Mouse (Mus musculus) fat pad, adult 2 months (tissue): Measurements from ENCODE around the gene Rora.

Experiments
- DNase-seq: peaks from one replicate; pipeline ENCODE4 v3.0.0-alpha.2; 2011; ENCODE audit warnings: low read depth, low spot score; ENCODE audit errors: extremely low read depth

Gene Rora

DNA sequence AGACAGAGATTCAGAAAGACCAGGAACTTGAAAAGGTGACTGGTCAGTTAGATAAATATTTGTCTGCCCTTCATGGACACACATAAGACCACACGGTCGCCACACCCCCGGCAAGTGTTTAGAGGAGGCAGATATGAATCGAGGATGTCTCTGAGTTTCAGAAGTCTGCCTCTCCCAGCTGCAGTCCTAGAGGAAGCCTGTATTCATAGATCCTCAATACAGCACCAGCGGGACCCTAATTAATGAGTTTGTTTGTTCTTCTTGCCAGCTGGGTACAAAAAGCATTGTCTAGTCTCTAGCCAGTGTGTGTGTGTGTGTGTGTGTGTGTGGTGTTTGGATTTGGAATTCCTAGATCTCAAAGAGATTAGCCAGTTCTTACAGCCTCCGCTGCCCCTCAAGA lies 228.3 kb downstream of the Rora start:
- DNase-seq = no peak

DNA sequence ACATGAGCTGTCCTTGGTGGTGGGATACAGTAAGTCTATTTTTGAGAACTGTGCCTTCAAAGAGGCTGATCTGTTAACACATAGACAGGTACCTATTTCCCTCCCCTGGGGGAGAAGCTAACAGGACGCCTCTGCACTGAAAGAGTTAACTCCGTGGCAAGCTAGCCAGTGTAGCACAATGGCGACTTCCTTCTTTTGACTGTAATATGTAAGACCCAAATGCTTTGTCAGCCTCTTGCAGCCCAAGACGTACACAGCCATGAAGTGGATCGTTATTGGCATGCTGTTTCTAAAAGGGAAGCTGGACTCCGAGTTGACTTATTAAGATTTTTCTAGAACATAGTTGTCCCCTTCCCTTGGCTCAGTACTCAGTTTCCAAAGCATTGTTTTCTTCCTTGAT lies 229.4 kb downstream of the Rora start:
- DNase-seq = no peak

DNA sequence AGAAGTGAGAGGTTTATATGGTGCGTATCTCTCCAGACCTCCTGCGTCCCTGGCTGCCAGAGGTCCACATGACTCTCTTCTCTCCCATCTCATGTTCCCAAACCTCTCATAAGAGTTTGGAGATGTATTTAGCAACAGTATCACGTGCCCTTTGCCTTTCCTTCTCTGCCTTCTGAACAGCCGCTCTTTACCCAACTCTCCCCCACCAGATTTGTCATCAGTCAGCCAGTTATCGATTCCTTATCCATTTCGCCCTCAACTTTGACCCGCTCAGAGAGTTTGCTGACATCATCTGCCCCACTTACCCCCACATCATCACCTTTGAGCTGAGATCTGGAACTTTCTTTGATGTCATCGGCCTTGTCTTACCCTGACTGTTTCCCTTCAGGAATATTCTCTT lies 230.1 kb downstream of the Rora start:
- DNase-seq = no peak

DNA sequence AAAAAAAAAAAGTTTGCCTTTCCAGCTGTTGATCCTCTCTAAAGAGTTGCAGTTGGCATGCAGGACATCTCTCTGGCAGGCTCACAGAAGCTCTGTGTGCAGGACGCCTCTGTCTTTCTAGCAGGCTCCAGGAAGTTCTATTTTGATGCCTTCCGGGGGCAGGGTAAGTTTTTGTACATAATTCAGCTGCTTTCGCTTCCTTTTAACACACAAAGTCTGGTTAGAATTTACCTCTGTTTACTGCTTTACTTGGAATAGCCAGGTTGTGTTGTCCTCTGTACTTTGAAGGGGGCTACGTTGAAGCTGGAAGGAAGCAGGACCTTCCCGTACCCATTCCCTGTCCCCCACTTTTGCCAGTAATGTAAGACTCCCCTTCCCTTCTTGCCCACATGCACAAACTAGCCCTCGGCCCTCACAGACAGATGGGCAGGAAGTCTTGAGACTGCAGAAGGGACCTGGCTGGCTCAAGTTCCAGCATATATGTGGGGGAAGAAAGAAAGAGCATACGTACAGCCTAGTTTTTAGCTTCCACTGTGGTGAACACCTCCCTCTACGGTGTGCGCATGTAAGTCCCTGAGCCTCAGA lies 231.0 kb downstream of the Rora start:
- no peak for DNase-seq

DNA sequence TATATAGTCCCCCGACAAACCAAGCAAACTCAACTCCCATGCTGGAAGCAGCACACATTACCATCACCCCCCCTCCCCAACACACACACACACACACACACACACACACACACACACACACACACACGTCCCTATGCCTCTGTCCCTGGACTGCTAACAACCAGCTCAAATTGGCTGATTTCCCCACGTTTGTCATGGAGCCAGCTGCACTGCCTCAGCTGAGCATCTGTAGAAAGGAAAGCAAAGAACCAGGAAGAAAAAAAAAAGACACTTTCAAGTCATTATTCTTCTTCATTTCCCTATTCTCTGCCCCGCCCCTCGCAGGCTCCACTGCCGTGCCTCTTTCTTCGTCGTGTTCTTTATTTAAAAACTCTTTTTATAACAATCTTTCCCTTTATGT lies 235.1 kb downstream of the Rora start:
- no peak for DNase-seq

DNA sequence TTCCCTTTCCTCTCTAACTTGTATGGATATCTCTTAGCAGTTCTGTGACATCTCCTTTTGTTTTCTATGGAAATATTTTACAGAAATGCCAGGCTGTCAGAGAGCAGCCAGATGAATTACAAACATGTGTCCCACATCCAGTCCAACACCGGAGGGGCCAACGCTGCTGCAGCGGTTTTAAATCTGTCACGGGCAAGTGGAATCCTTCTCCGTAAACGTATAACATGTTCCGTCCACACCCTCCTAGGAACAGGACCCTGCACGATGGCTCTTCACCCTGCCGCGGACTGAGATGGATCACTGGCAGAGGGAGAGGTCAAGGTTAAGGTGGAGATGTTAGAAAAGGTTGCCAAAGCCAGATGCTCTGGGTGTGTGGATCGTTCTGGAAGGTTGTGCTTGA lies 237.8 kb downstream of the Rora start:
- DNase-seq = no peak

DNA sequence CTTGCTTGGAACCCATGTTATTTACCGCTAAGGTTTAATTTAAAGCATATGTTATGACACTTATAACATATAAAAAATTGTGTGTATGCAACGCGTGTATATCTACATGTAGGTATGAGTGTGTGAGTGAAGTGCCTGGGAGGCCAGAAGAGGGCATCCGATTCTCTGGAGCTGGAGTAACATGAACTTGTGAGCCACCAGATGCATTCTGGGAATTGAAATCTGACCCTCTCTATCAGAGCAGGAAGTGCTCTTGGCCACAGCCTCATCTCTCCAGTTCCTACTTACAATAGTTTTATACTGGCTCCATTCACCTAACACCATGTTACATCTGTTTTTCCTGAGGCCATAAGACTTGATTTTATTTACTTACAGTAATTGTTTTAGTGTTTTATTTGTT lies 238.8 kb downstream of the Rora start:
- no peak for DNase-seq

DNA sequence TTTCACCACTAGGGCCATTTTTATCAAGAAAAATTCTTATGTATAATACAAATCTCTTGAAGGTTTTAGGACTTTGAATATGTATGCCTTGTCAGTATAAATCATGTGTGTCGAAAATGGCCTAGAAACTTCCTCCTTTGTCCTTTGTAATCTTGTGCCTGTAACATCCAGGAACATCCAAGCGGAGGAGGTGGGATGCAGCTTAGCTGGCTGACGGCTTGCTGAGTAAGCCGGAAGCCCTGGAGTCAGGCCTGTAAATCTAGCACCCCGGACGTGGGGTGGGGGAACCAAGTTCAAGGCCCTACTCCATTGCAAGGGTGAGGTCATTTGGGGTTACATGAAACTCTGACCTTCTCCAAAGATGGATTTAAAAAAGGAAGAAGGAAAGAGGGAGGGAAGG lies 239.3 kb downstream of the Rora start:
- DNase-seq = no peak

DNA sequence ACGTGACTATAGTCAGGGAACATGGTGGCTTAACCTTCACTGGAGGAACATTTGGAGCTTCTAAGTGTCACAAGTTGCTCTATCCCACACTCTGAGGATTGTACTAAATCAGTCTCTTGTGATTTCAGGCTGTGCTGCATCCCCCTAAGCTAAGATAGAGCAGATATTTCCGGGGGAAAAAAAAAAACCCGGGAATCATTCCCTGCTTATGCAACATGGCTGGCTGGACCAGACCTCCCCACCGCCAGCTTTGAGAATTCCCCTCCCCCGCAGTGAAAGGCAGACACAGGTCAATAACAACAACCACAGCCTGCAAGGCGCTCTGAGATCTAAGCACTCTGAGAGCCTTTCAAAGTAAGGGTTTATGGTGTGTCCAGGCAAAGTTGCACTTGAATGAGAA lies 244.7 kb downstream of the Rora start:
- no peak for DNase-seq

DNA sequence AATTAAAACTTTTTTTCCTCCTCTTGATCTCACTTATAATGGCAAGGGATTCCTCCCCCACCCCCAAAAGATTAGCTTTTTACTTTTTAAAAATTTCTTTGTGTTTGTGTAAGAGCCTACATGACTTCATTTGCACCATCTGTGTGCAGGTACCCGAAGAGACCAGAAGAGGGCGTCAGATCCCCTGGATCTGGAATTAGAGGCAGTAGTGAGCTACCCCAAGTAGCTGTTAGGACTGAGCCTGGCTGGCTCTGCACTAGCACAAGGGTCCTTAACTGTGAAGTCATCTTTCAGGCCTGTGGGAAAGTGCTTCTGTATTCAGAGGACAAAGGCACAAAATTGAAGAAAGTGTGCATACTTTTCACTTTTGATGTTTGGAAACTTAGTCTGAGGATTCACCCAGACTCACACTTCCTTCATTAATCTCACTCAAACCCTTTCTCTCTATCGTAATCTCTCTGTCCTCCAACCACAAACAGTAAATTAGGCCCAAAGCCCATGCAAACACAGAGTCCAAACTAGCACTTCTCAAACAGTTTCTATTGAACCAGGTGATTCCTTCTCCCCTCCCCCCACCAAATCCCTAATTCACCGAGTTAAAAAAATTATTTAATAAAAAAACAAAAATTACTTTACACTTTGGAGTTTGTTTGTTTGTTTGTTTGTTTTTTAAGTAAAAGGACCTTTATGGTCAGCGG lies 246.1 kb downstream of the Rora start:
- DNase-seq = no peak

DNA sequence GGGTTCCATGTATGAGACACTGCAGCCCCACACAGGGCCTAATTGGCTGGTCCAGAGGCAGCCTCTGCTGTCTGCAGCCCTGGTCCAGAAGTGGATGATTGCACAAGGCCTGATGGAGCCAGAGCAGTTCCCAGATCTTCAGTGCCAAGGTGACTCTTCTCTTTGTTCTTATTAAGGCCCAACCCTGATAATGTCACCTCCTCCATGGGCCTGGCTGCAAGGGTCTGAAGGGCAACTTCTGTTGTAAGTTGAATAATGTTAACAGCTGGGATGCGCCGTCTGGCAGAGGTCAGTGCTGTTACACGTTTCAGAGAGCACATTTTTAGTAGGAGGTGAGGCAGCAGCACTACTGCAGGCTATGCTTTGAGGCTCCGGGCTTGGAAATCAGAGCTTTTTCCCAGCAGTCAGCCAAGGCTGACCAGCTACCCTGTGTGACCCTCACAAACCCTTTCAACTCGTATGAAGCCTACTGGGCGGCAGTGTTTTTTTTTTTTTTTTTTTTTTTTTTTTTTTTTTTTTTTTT lies 252.8 kb downstream of the Rora start:
- DNase-seq = no peak

DNA sequence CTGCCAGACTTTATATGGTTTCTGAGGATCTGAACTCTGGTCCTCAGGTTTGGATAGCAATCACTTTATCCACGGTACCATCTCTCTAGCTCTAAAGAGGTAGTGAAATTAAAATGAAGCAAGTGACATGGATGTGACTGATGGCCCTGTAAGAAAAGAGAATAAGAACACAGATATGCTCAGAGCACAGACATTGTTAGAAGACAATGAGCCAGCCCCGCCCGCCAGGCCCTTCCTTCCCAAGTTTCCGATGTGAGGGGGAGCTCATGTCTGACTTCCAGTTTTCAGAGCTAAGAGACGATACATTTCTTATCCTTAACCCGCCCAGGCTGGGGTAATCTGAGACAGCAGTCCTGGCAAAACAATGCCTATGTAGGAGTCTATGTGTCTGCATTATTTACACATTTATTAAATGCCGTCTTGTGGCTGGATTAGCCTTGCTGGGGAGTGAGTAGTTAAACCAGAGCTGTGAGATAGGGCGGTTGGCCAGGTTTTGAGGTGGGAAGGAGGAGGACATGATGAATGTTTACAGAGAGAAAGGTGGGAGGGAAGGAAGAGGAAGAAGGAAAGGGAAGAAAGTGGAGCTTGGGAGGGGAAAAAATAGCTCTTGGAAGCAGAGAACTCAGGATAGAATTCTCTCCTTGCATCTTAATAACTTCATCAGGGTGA lies 259.0 kb downstream of the Rora start:
- DNase-seq = no peak

DNA sequence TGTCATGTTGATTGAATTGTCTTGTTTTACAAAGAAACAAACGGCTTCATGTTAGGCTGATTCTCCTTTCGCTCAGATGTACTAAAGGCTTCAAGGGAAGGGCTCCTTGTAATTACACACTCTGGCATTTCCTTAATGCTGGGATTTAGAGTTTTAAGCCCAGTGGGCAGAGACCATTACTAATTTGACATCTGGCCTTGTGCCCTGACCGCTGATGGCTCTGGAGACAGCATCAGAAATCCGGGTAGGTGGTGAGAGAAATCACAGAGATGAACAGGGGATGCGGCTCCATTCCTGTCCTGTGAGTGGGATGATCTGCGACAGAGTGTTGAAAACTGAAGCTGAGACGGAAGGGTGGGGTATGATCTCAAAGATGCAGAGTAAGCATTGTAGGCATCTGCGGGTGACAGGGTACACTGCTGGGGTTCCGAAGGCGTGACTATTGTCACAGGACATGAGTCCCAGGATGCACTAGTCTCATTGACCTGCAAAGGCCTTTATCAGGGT lies 259.7 kb downstream of the Rora start:
- DNase-seq = no peak

DNA sequence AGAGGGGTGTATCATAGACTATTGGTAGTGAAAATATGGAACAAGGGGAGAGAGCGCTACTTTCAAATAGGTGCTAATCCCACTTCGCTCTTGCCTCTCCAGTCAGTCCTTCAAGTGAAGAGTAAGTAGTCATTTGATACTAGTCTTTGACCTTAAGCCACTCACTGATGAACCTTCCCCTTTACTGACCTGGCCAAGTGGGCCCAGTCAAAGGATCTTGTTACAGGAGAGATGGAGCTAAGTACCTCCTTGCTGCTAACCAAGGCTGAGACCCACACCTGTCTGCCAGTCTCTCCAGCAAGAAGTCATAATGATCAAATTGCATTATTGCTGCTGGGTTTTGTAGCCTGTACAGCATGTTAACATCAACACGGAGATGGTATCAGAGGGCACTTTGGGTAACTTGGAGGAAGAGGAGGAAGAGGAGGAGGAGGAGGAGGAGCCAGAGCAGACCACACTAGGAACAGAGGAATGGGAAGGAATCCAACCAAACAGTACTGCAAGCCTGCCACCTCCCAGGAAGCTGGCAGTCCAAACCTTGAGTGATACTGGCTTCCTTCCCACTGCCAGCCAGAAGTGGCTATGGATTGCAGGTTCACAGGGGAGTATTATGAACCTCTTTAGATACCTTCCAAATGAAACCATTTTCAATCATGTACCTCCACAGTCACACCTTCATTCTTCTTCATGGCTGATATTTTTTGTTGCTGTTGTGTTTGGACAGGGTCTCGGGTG lies 261.1 kb downstream of the Rora start:
- DNase-seq = no peak

DNA sequence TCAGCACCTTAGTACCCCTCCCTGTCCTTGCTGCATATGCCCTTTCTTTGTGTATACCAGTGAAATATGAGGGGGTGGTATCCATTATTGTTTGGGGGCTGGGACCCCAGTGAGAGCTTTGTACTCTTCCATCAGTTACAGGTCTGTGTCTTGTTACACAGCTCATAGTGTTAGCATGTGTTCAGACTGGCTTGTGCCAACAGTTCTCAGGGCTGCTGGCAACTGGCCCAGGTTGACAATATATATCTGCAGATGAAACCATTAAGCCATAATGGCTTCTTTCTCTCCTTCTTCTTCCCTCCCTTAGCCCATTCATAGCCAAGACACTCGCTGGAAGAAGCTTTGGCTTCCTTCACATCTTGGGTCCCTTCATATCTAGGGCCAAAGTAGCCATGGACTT lies 263.2 kb downstream of the Rora start:
- no peak for DNase-seq

DNA sequence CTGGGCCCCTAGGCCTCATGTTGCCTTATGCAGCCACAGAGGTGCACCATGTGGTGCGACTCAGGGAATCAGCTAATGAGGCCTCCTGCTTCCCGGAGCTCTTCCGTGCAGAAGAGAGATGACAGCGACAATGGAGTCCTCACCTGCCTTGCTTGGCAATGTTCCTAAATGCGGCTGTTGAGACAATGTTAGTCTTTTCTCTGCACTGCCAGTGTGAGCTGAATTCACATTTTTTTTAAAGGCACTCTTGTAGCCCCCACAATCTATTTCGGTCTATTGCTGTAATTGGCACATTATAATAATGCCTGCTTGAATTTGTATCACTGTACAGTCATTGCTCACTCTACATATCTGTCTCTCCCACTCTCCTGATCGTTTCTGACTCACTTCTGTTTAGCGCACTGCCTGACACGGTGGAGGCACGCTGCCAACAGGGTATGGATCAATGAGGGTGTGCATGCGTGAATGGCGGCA lies 269.6 kb downstream of the Rora start:
- no peak for DNase-seq

DNA sequence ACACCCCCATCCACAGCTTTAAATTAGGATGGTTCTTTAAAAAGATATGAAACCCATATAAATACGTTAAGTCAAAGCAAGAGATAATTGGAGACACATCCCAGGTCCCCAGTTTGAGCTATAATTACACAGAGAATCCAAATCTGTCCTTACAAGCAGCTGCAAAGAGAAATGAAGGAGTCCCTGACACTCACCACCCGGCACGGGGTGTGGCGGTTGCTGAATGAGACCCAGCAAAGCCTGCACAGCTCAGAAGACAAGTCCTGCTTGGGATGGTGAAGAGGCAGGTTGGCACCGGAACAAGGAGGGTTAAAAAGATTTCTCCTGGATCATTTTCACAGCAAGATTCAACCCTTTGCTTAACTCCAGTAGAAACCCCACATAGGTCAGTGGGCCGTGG lies 272.8 kb downstream of the Rora start:
- no peak for DNase-seq

DNA sequence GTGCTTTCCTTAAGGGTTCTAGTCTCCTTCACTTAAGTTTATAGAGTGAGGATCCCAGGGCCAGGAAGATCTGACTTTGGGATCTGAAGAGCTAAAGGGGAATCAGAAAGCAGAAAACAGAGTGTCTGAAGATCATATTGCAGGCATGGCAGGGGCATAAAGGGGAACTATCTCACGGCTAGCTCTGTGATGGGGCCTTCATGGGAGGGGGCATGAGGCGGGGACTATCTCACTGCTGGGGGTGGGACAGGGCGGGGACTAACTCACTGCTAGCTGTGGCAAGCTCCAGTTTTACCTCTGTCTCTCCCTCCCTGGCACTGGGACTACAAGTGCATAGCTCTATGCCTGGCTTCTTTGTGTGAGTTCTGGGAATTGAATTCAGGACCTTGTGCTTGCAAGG lies 279.6 kb downstream of the Rora start:
- DNase-seq = no peak

DNA sequence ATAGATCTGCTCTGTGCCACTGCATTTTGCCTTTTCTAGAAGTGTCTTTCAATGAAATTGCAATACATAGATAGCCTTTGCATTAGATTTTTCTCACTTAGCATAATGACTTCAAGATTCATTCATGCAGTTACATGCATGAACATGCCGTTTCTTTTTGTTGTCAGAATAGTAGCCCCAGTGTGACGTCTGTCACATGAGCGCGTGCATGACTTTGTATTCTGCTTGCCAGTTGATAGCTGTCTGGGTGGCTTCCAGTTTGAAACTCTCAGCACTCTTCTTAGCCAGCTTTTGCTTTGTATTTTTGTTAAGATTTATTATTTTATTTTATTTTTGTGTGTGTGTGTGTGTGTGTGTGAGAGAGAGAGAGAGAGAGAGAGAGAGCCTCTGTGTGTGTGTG lies 280.7 kb downstream of the Rora start:
- DNase-seq = no peak

DNA sequence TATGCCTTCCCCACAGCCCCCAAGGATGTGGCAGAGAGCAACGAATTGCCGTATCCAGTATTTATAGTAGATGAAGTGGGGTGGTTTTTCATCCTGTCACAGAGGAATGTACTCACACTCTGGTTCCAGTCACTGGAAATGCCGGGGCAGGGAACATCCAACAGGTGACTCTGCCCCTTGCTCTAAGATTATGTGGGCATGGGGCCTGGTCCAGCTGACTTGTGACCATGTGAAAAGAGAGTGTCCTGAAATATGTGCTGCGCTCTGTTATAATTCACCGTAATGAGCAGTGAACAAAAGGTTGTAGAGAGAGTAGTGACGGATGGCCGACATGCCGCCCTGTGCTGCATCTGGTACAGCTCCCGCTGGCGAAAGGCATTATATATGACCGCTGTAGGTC lies 282.0 kb downstream of the Rora start:
- no peak for DNase-seq

DNA sequence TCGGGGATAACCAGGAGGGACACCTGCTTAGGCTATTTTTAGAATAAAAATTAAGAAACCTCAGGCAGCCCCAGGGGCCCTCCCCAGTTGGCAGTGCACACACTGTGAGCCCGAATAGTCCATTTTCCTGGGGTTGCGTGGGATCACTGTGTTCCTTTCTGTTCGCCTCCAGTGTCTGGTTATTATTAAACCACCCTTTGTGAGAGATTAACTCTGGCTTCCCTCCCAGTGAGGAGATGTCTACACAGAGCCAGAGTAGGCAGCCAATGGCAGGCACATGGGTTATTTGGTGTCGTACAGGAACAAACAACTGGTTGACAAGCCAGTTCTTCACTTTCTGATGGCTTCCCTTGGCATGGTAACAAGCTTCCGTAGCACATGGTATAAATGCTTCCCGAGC lies 287.5 kb downstream of the Rora start:
- peak; percentile 82 for DNase-seq
